In the genomic region with DNA sequence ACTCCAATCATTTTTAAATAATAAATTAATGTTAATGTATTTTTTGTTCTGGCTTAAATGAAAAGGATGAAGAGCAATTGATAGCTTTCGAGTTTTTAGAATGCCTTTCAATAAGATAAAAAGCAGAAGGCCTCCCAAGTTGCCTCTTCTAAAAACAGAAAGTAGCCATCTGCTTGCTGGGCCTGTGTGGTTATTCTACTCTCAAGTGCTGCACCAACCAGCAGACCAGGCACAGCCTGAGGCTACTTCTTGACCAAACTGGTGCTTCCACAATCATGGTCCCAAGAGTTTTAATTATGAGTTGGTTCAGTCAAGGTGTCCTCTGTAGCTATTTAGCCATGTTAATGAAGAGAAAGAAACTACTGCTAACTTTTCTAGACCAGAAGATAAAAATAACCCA, we compare ENCODE assay signal across 8 mouse cellular contexts.
"Had no signal": no experiment of that assay in that cellular context is flagged by ENCODE, and none has a peak within 500 bp of the region (broad histone marks: within the 10 kb centered on the region; RNA-seq: fewer than 3 reads in every experiment).

No protein-coding gene starts in this region.

- DNase-seq: liver, postnatal 0 days; lung, adult 2 months; lung, postnatal 14 days; lung, postnatal 36 days; right cerebral cortex, postnatal 25 days; thymus, adult 2 months; thymus, postnatal 25 days; thymus, postnatal 4 days had no signal
